ENCODE assay signal across 8 mouse cellular contexts in the genomic region with DNA sequence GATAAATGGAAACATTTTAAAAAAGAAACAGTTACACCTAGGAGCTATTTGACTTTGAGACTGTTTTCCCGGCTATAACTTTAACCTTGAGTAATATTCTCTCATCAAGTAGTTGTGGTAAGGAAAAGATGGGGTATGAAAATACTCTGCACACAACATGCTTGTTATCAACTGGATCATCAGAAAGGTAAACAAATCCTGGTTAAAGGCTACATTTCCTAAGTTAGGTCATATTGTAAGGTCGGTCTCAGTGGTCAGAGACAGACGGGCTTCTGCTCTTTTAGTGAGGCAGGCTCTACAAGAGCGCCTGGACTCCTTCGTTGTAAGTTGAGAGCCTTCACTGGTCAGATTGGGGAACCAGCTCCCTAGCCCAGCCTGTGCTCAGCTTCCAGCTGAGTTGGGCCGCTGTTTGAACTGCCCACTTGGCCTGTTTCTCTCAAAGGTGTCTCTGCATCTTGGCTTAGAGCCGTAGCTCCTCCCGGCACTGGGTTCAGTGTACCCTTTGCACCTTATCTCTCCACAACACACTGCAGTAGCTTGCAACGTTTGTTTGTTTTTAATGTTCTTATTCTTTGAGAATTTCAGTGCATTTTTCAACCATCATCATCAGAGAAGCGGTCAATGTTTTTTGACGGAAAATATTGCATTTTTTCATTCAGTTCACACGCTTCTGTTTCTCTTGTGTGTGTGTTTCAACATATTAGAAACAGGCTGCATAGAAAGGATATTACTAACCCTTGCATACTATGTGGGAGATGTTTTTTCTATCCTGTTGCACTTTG. TPM values are rescaled to one million over a fixed set of nuclear protein-coding genes. Genes with fewer than 3 reads are reported as not detected.
DNase-seq lines count a peak whose midpoint lies in the region; ATAC-seq and TF ChIP-seq lines count a peak whose summit lies in the region.

No protein-coding gene starts in this region.

- intact Hi-C loops in gastrocnemius, adult 2 months (cut with DNase I), result loop anchor here (1.0 to 5.0 kb wide), 2 partner anchors 25 to 45 kb away; a partner anchor contains a TSS

- H3K4me1 ChIP-seq in hindbrain, embryonic 11.5 days (replicated peaks; ENCODE audit: control insufficient read depth, insufficient read depth, low read length), result peaks cover 2% of the 10 kb centered on the region; the same call in 1 of the 2 replicates
- peaks cover 22% of the 10 kb centered on the region for H3K4me1 ChIP-seq in liver, embryonic 11.5 days (replicated peaks; ENCODE audit: control insufficient read depth, insufficient read depth, low read length)

- no peaks in the 10 kb centered on the region for H3K9me3 ChIP-seq in hindbrain, embryonic 11.5 days (ENCODE audit: control insufficient read depth, low read length)
- H3K9me3 ChIP-seq in liver, embryonic 11.5 days (ENCODE audit: control insufficient read depth, low read length), result no peaks in the 10 kb centered on the region

- TF ChIP-seq CTCF in gastrocnemius, adult 2 months (IDR thresholded peaks at IDR 0.05), result no peak

- DNase-seq in gastrocnemius, adult 2 months, result no peak
- no peak for DNase-seq in gastrocnemius, postnatal 25 days
- DNase-seq in c-Kit-positive CD71-positive TER-119-positive erythroid progenitor cells, embryonic 14.5 days (ENCODE audit: low spot score), result peak; percentile 77
- DNase-seq in hindbrain, embryonic 11.5 days (ENCODE audit: low spot score), result no peak
- peak; percentile 52 for DNase-seq in liver, embryonic 11.5 days (ENCODE audit: low spot score)
- peak; percentile 32 to 51 for DNase-seq in spleen, postnatal 36 days (ENCODE audit: low spot score in 2 of 2)
- DNase-seq in urinary bladder, postnatal 25 days (ENCODE audit: low spot score), result no peak
- no peak for DNase-seq in ovary, postnatal 14 days (ENCODE audit: low spot score)

- peak overlapping the region; percentile 12; the same call in 1 of the 2 replicates for H3K4me2 ChIP-seq in hindbrain, embryonic 11.5 days (replicated peaks; ENCODE audit: low read depth, low read length)
- peak overlapping the region; percentile 65 for H3K4me2 ChIP-seq in liver, embryonic 11.5 days

- 68% methylated on average over 12 of the region's 12 CpGs for WGBS in hindbrain, embryonic 11.5 days
- 27% methylated on average over 12 of the region's 12 CpGs for WGBS in liver, embryonic 11.5 days

- H3K36me3 ChIP-seq in hindbrain, embryonic 11.5 days (ENCODE audit: control insufficient read depth, insufficient read depth, low read length), result no peaks in the 10 kb centered on the region
- peaks cover 2% of the 10 kb centered on the region; the same call in 1 of the 2 replicates for H3K36me3 ChIP-seq in liver, embryonic 11.5 days (ENCODE audit: control insufficient read depth, insufficient read depth, low read length)

- peak overlapping the region; percentile 79; the same call in 1 of the 2 replicates for H3K4me3 ChIP-seq in gastrocnemius, adult 2 months
- no peak overlapping the region for H3K4me3 ChIP-seq in hindbrain, embryonic 11.5 days (ENCODE audit: low read depth, low read length)
- peak overlapping the region; percentile 99 for H3K4me3 ChIP-seq in liver, embryonic 11.5 days (ENCODE audit: low read depth, low read length)

- H3K27me3 ChIP-seq in hindbrain, embryonic 11.5 days (ENCODE audit: control insufficient read depth, insufficient read depth, low read length), result no peaks in the 10 kb centered on the region
- H3K27me3 ChIP-seq in liver, embryonic 11.5 days (replicated peaks; ENCODE audit: control insufficient read depth, insufficient read depth, low read length), result no peaks in the 10 kb centered on the region

- no peak for ATAC-seq in hindbrain, embryonic 11.5 days (ENCODE audit: low FRiP score)
- ATAC-seq in liver, embryonic 11.5 days (replicated peaks; ENCODE audit: low FRiP score), result peak; percentile 71

- H3K27ac ChIP-seq in gastrocnemius, adult 2 months, result no peak overlapping the region
- H3K27ac ChIP-seq in hindbrain, embryonic 11.5 days (ENCODE audit: low read depth, low read length), result no peak overlapping the region
- peak overlapping the region; percentile 99 for H3K27ac ChIP-seq in liver, embryonic 11.5 days (ENCODE audit: low read depth, low read length)

- H3K9ac ChIP-seq in hindbrain, embryonic 11.5 days (ENCODE audit: low read depth, low read length), result no peak overlapping the region
- H3K9ac ChIP-seq in liver, embryonic 11.5 days (ENCODE audit: low read depth, low read length), result peak overlapping the region; percentile 99

RNA-seq across cellular contexts. Expression of a gene that starts 1.8 kb away (rescaled TPM):
- 10 to 100 TPM; 34.3 to 48.7 TPM for total RNA-seq in gastrocnemius, adult 2 months (2021)
- total RNA-seq in gastrocnemius, postnatal 25 days (2021), result 10 to 100 TPM; 21.3 to 21.7 TPM
- 52.3 and 53.6 TPM in 2 replicates for polyA plus RNA-seq in hindbrain, embryonic 11.5 days (2014; fragmentation: Nextera tagmentation; extraction: Ambion mirVana)
- 367 and 406 TPM in 2 replicates for polyA plus RNA-seq in liver, embryonic 11.5 days (2014; fragmentation: Nextera tagmentation; extraction: Ambion mirVana)

RNA-seq across cellular contexts. Expression of a gene that starts 27.0 kb away (rescaled TPM):
- 10 to 100 TPM; 24.9 to 33.9 TPM for total RNA-seq in gastrocnemius, adult 2 months (2021)
- total RNA-seq in gastrocnemius, postnatal 25 days (2021), result 10 to 100 TPM; 17.4 to 21.9 TPM
- 85.0 and 92.5 TPM in 2 replicates for polyA plus RNA-seq in hindbrain, embryonic 11.5 days (2014; fragmentation: Nextera tagmentation; extraction: Ambion mirVana)
- 93.7 and 102 TPM in 2 replicates for polyA plus RNA-seq in liver, embryonic 11.5 days (2014; fragmentation: Nextera tagmentation; extraction: Ambion mirVana)

RNA-seq across cellular contexts. Expression of a gene that starts 46.8 kb away (rescaled TPM):
- total RNA-seq in gastrocnemius, adult 2 months (2021), result 1 to 10 TPM; 4.9 to 5.2 TPM
- 1 to 10 TPM; 3.4 to 4.4 TPM for total RNA-seq in gastrocnemius, postnatal 25 days (2021)
- polyA plus RNA-seq in hindbrain, embryonic 11.5 days (2014; fragmentation: Nextera tagmentation; extraction: Ambion mirVana), result 6.7 and 8.4 TPM in 2 replicates
- polyA plus RNA-seq in liver, embryonic 11.5 days (2014; fragmentation: Nextera tagmentation; extraction: Ambion mirVana), result 10.1 and 12.2 TPM in 2 replicates

Comparison
In these comparisons a context has a peak if more than half of its experiments do, and no peak if none do; other contexts are left out.
1. DNase-seq: peak in c-Kit-positive CD71-positive TER-119-positive erythroid progenitor cells, embryonic 14.5 days (single experiment), liver, embryonic 11.5 days (single experiment) and spleen, postnatal 36 days (2 of 2); none in gastrocnemius, adult 2 months (single experiment), gastrocnemius, postnatal 25 days (single experiment), hindbrain, embryonic 11.5 days (single experiment), urinary bladder, postnatal 25 days (single experiment) and ovary, postnatal 14 days (single experiment).